Mouse (Mus musculus) cerebellum, adult 2 months (tissue): Measurements from ENCODE around the gene Dis3l. TPM values are rescaled to one million over a fixed set of nuclear protein-coding genes. Genes with fewer than 3 reads are reported as not detected.

Experiments
- DNase-seq, 2 experiments: peaks; one replicate each; pipeline ENCODE4 v3.0.0; 2021
- H3K27ac ChIP-seq: fragments of 200-500 bp; 2 replicates; pipeline ENCODE4 v1.5.1; 2012; ENCODE audit warnings: low read length, control low read depth, inconsistent platforms; ENCODE audit not compliant: insufficient read depth
- H3K27me3 ChIP-seq: fragments of 200-500 bp; 2 replicates; pipeline ENCODE4 v1.6.1; 2012; ENCODE audit warnings: inconsistent platforms, mild to moderate bottlenecking, low read length, moderate library complexity; ENCODE audit not compliant: control insufficient read depth, insufficient read depth
- H3K4me1 ChIP-seq: fragments of 200-500 bp; 2 replicates; pipeline ENCODE4 v1.6.1; 2011; ENCODE audit warnings: low read length; ENCODE audit not compliant: control insufficient read depth, insufficient read depth
- H3K4me3 ChIP-seq: fragments of 200-500 bp; replicated peaks from 2 replicates; pipeline ENCODE3; 2011; ENCODE audit warnings: mild to moderate bottlenecking, low read depth, low read length, control low read depth; ENCODE audit not compliant: insufficient read depth
- CTCF ChIP-seq: fragments of 200-500 bp; IDR thresholded peaks from 2 replicates; pipeline ENCODE4 v1.5.1; 2011; ENCODE audit warnings: low read depth, mild to moderate bottlenecking, control low read depth, low read length, moderate library complexity, borderline replicate concordance; ENCODE audit not compliant: insufficient read depth
- POLR2A ChIP-seq: fragments of 200-500 bp; IDR thresholded peaks from 2 replicates; pipeline ENCODE4 v1.6.1; 2011; ENCODE audit warnings: low read length, control low read depth, borderline replicate concordance; ENCODE audit not compliant: insufficient read depth
- WGBS: fragments of 180-500 bp; shearing (Covaris S2); methylation state at CpG from one replicate; pipeline ENCODE4 v1.1.7; 2018; 5-methylcytosine and 5-hydroxymethylcytosine counted together
- polyA plus RNA-seq: library from polyadenylated mRNA; depleted of rRNA; stranded (reverse); fragments of >200 nt; gene quantifications from 2 replicates; pipeline ENCODE4 v1.2.3, GENCODE M21; 2012

Gene Dis3l
- polyA plus RNA-seq, 1 experiment = 43.0 TPM

DNA sequence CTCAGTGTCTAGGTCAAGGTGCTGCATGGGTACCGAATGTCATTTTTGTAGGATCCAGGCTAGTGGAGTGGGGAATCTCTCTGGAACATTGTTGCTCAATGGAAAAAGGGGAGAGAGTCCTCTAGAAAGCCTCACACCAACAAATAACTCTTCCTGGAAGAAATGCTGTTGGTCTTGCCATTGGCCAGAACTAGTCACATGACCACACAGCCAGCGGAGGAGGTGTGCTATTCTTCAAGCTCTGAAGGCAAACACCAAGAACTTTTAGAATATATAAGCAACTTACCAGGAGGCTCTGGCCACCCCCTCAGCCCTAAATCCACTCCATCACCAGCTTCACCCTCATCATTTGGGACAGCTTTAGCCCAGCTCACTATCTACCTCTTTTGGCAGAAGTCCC lies 2.6 kb upstream of the Dis3l start:
- 97% methylated on average over 2 of the region's 2 CpGs for WGBS
- H3K27me3 ChIP-seq = no peaks in the 10 kb centered on the region

GRCm38 (mm10) chr9:64341671-64342070 lies 583 bp upstream of the Dis3l start:
- Histone ChIP-seq H3K4me1 (no peaks in the 10 kb centered on the region; the same call in 1 of the 2 replicates), H3K27ac (0 out of 2 replicates have a peak overlapping the region, but pooled peaks have one; percentile 20), H3K4me3 (no peak overlapping the region), H3K27me3 (no peaks in the 10 kb centered on the region)
- DNase-seq = no peak
- TF ChIP-seq POLR2A = no peak
- no peak for TF ChIP-seq CTCF
- 86% methylated on average over 8 of the region's 8 CpGs for WGBS

More for the DNA sequence above, 2.6 kb upstream of the Dis3l start:
- TF ChIP-seq CTCF (no peak), POLR2A (no peak)
- no peak for DNase-seq
- Histone ChIP-seq H3K27ac (no peak overlapping the region), H3K4me3 (no peak overlapping the region), H3K4me1 (no peaks in the 10 kb centered on the region; the same call in 1 of the 2 replicates)

DNA sequence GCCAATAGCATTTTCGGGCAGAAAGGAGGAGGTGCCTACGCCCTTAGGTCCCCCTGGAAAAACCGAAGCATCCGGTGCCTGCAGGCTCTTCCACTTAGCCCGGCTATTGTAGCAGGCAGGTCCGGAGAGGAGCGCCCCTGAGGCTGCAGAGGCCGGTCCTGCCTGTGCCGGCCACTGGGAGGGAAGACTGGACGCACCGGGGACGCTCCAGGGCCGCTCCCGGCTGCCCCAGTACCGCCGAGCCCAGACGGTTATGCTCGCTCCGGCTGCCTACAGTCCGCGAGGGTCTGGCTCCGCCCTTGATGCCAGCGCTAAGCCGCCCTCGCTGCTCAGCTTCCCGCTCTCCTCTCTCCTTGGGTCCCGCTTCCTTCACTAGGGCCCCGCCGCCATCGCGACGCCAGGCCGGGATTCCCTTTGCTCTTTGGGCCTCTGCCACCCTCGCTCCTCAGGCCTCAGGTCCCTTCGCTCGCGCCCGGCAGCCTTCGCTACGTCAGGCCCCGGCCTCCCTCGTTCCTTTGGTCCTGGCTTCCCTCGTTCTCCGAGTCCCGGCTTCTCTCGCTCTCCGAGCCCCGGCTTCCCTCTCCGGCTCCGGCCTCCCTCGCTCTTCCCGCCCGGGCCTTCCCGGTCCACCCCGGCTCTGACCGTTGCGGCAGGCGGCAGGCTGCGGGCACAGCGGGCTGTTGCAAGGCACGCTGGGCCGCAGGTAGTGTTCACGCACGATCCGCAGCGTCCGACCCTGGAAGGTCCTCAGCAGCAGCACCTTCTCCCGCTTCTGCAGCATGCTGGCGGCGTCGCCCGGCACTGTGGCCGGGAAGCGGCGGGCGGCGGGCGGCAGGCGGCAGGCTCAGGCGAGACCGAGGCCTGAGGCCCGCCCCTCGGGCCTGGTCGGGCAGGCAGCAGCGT lies 486 bp downstream of the Dis3l start:
- peak overlapping the region; percentile 87 for H3K4me3 ChIP-seq
- WGBS = under 1% methylated on average over 82 of the region's 85 CpGs
- no peaks in the 10 kb centered on the region; the same call in 1 of the 2 replicates for H3K4me1 ChIP-seq
- H3K27me3 ChIP-seq = no peaks in the 10 kb centered on the region
- peak; percentile 81 to 89 for DNase-seq
- TF ChIP-seq CTCF (no peak), POLR2A (peak; percentile 57)
- peak overlapping the region; percentile 100 for H3K27ac ChIP-seq

GRCm38 (mm10) chr9:64339361-64339760 lies 1.7 kb downstream of the Dis3l start:
- H3K4me1 ChIP-seq = no peaks in the 10 kb centered on the region; the same call in 1 of the 2 replicates
- H3K4me3 ChIP-seq = no peak overlapping the region
- TF ChIP-seq POLR2A (no peak), CTCF (no peak)
- 20% methylated on average over 8 of the region's 8 CpGs for WGBS
- peak; percentile 20 for DNase-seq
- H3K27me3 ChIP-seq = no peaks in the 10 kb centered on the region
- H3K27ac ChIP-seq = no peak overlapping the region; the same call in 1 of the 2 replicates

GRCm38 (mm10) chr9:64335825-64336224 lies 5.3 kb downstream of the Dis3l start:
- TF ChIP-seq POLR2A = no peak
- no peak for TF ChIP-seq CTCF
- Histone ChIP-seq H3K4me1 (no peaks in the 10 kb centered on the region), H3K27ac (no peak overlapping the region), H3K4me3 (no peak overlapping the region), H3K27me3 (no peaks in the 10 kb centered on the region)
- WGBS = 90% methylated on average over 6 of the region's 6 CpGs
- no peak for DNase-seq

DNA sequence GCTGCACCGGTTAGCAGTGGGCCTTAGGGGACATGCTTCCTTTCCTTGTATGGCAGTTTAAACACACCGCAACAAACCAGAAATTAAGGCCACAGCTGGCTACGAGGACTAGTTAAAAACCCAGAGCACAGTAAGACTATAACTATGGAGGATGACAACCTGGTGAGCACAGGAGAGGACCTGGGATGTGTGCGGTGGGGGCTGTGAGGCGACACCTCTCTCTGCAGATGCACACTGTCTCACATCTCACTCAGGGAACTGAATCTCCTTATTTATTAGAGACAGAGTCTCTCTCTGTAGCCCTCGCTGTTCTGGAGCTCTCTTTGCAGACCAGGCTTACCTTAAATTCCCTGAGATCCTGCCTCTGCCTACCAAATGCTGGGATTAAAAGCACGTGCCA lies 17.1 kb downstream of the Dis3l start:
- no peak for DNase-seq
- Histone ChIP-seq H3K27ac (no peak overlapping the region), H3K4me1 (no peaks in the 10 kb centered on the region), H3K27me3 (no peaks in the 10 kb centered on the region), H3K4me3 (no peak overlapping the region)
- TF ChIP-seq CTCF (no peak), POLR2A (no peak)
- WGBS = 96% methylated on average over 7 of the region's 7 CpGs

GRCm38 (mm10) chr9:64316986-64317385 lies 24.1 kb downstream of the Dis3l start:
- TF ChIP-seq POLR2A (no peak), CTCF (no peak)
- WGBS = 94% methylated on average over 5 of the region's 5 CpGs
- no peak overlapping the region for H3K4me3 ChIP-seq
- H3K27me3 ChIP-seq = no peaks in the 10 kb centered on the region
- no peak overlapping the region for H3K27ac ChIP-seq
- no peak for DNase-seq
- H3K4me1 ChIP-seq = no peaks in the 10 kb centered on the region

GRCm38 (mm10) chr9:64314696-64315095 lies 26.4 kb downstream of the Dis3l start:
- H3K4me3 ChIP-seq = no peak overlapping the region
- H3K27ac ChIP-seq = no peak overlapping the region
- TF ChIP-seq POLR2A = no peak
- no peaks in the 10 kb centered on the region for H3K27me3 ChIP-seq
- WGBS = 94% methylated on average over 6 of the region's 6 CpGs
- DNase-seq = no peak
- no peaks in the 10 kb centered on the region for H3K4me1 ChIP-seq
